Mouse (Mus musculus) retina, adult 2 months (tissue): ENCODE measurements at regions not wholly inside any gene's neighbourhood (a gene's known extent, or its start where the extent isn't known, plus 50 kb on each side); places are given as distances from the start of the nearest gene placed in this dataset.

Experiments
- DNase-seq: peaks from one replicate; pipeline ENCODE4 v3.0.0-alpha.2; 2012; ENCODE audit warnings: low read depth, low spot score

- DNase-seq: no peak
These were observed 453.7 kb upstream of the Cntn6 start for GRCm38 (mm10) chr6:104038853-104039252.

GRCm38 (mm10) chr6:104040450-104040849 lies 452.1 kb upstream of the Cntn6 start:
- no peak for DNase-seq

GRCm38 (mm10) chr6:104055996-104056395 lies 436.6 kb upstream of the Cntn6 start:
- no peak for DNase-seq

- no peak for DNase-seq
These were observed 430.8 kb upstream of the Cntn6 start for GRCm38 (mm10) chr6:104061692-104062263.

GRCm38 (mm10) chr6:104080581-104080980 lies 412.0 kb upstream of the Cntn6 start:
- no peak for DNase-seq

- no peak for DNase-seq
These were observed 410.3 kb upstream of the Cntn6 start for GRCm38 (mm10) chr6:104082242-104082641.

- DNase-seq: no peak
These were observed 384.2 kb upstream of the Cntn6 start for GRCm38 (mm10) chr6:104108386-104108785.
